Mouse (Mus musculus) ES-CJ7 (cell line): ENCODE measurements around the gene Olfr722.
"Not testable (repeated sequence)": the region's sequence is repeated elsewhere in the genome, so short reads cannot be mapped to it uniquely, and the experiment has no call there.

Experiments used
- DNase-seq: peaks from one replicate; pipeline ENCODE4 v3.0.0; 2011; ENCODE audit warnings: low read depth, low spot score

Olfr722 gene

DNA sequence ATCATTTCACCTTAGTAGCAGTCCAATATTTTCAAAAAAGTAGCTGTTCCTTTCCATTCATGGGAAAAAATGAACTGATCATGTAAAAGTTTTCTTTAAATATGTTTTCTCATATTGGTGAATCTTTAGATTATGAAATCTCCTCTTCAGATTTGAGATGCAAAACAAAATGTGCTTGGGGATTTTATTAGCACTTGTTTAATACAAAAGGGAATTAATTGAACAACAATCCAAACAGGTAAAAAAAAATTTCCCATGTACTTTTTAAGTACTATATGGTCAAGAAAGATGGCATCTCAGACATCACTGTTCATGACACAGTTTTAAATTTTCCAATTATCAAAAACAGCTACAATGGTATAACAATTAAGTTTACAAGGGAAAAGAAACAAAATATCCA, at the start of gene Olfr722:
TSS of gene Olfr722 (minus strand) at position 101 of the 400 bp plus-strand sequence.
- DNase-seq: no peak

DNA sequence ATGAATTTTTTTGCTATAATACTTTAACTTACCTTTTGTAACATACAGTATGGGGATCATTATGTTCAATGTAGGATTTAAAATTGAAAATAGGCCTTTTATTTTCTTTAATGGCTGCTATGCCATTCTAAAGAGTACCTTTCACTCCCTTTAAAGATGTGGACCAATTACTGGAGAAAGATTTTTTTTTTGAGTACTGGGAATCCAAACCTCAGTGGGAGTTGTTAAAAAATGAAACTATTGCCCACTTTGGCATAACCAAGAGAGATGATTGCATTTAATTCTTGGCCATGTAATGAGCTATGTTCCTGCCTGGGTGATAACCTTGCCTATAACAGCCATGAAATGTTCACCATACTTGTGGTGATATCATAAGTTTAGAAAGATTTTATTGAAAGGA, 29.9 kb upstream of the Olfr722 start, which contains the start of gene Olfr723:
TSS of gene Olfr723 (minus strand) at position 101 of the 400 bp plus-strand sequence.
- not testable (repeated sequence) for DNase-seq

DNA sequence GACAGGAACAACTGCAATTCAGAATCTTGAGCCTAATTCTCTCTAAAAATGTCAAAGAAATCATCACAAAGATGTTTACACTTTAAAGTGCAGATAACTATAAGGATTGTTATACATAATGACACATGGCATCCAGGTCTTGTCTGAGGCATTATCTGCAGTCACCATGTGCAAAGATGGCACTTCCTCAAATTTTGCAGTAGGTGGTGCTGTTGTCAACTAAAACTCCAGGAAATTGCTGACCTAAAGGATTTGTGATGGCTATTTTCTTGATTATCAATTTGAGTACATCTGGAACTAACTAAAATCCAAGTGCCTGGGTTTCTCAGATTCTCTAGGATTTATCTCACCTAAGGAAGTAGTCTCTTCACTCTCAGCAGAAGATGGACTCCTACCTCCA, 41.4 kb downstream of the Olfr722 start:
- DNase-seq: peak; percentile 44
